Mouse (Mus musculus): ENCODE results near the gene Socs4. TPM values are rescaled to one million over a fixed set of nuclear protein-coding genes. Genes with fewer than 3 reads are reported as not detected.

Socs4 gene
- polyA plus RNA-seq, 1 experiment from 2014 or later: 4.3 TPM

GRCm38 (mm10) chr14:47265829-47266228 is 10.9 kb upstream of the Socs4 start:
- Histone ChIP-seq H3K4me2 (no peak overlapping the region), H3K27ac (no peak overlapping the region), H3K9me3 (replicated peaks) (no peaks in the 10 kb centered on the region), H3K4me1 (no peaks in the 10 kb centered on the region), H3K27me3 (replicated peaks) (no peaks in the 10 kb centered on the region), H3K4me3 (no peak overlapping the region), H3K9ac (no peak overlapping the region), H3K36me3 (peaks cover 91% of the 10 kb centered on the region)
- 90% methylated on average over 8 of the region's 8 CpGs for WGBS (ENCODE audit: insufficient replicate concordance)
- ATAC-seq: no peak

GRCm38 (mm10) chr14:47269056-47269455 is 7.7 kb upstream of the Socs4 start:
- Histone ChIP-seq H3K9ac (no peak overlapping the region), H3K9me3 (replicated peaks) (no peaks in the 10 kb centered on the region), H3K36me3 (peaks cover 94% of the 10 kb centered on the region), H3K27ac (no peak overlapping the region), H3K4me2 (no peak overlapping the region), H3K4me3 (no peak overlapping the region), H3K4me1 (peaks cover 6% of the 10 kb centered on the region; the same call in 1 of the 2 replicates), H3K27me3 (replicated peaks) (no peaks in the 10 kb centered on the region)
- WGBS (ENCODE audit: insufficient replicate concordance): 93% methylated on average over 4 of the region's 4 CpGs
- ATAC-seq: no peak

- no peak for ATAC-seq
- Histone ChIP-seq H3K27ac (no peak overlapping the region), H3K36me3 (peaks cover 94% of the 10 kb centered on the region), H3K27me3 (replicated peaks) (no peaks in the 10 kb centered on the region), H3K4me1 (peaks cover 12% of the 10 kb centered on the region), H3K9ac (no peak overlapping the region), H3K9me3 (replicated peaks) (no peaks in the 10 kb centered on the region), H3K4me3 (no peak overlapping the region), H3K4me2 (no peak overlapping the region)
- 89% methylated on average over 2 of the region's 2 CpGs for WGBS (ENCODE audit: insufficient replicate concordance)
Measured at GRCm38 (mm10) chr14:47269706-47270105, 7.0 kb upstream of the Socs4 start.

- Histone ChIP-seq H3K27me3 (replicated peaks) (no peaks in the 10 kb centered on the region), H3K9me3 (replicated peaks) (no peaks in the 10 kb centered on the region), H3K36me3 (peaks cover 59% of the 10 kb centered on the region), H3K27ac (no peak overlapping the region), H3K4me3 (no peak overlapping the region), H3K4me2 (no peak overlapping the region; the same call in 1 of the 2 replicates), H3K9ac (no peak overlapping the region), H3K4me1 (peaks cover 26% of the 10 kb centered on the region)
- 91% methylated on average over 3 of the region's 3 CpGs for WGBS (ENCODE audit: insufficient replicate concordance)
- ATAC-seq: no peak
Measured at GRCm38 (mm10) chr14:47273751-47274150, 3.0 kb upstream of the Socs4 start.

GRCm38 (mm10) chr14:47275417-47275816 is 1.3 kb upstream of the Socs4 start:
- ATAC-seq: peak; percentile 49; the same call in 1 of the 2 replicates
- peaks cover 52% of the 10 kb centered on the region for H3K36me3 ChIP-seq
- H3K9me3 ChIP-seq (replicated peaks): no peaks in the 10 kb centered on the region
- peak overlapping the region; percentile 65 for H3K4me2 ChIP-seq
- H3K27ac ChIP-seq: peak overlapping the region; percentile 99; the same call in 1 of the 2 replicates
- H3K27me3 ChIP-seq (replicated peaks): no peaks in the 10 kb centered on the region
- peaks cover 30% of the 10 kb centered on the region for H3K4me1 ChIP-seq
- peak overlapping the region; percentile 93 for H3K9ac ChIP-seq
- peak overlapping the region; percentile 88 for H3K4me3 ChIP-seq
- 13% methylated on average over 3 of the region's 3 CpGs for WGBS (ENCODE audit: insufficient replicate concordance)

- Histone ChIP-seq H3K27me3 (replicated peaks) (no peaks in the 10 kb centered on the region), H3K36me3 (peaks cover 48% of the 10 kb centered on the region), H3K4me2 (peak overlapping the region; percentile 65), H3K9ac (peak overlapping the region; percentile 93), H3K4me3 (peak overlapping the region; percentile 88), H3K27ac (peak overlapping the region; percentile 99), H3K4me1 (peaks cover 30% of the 10 kb centered on the region), H3K9me3 (replicated peaks) (no peaks in the 10 kb centered on the region)
- peak; percentile 8 for ATAC-seq
- WGBS (ENCODE audit: insufficient replicate concordance): under 1% methylated on average over 22 of the region's 22 CpGs
Measured at GRCm38 (mm10) chr14:47276036-47276603, 611 bp upstream of the Socs4 start.

- Histone ChIP-seq H3K4me1 (peaks cover 33% of the 10 kb centered on the region), H3K27me3 (replicated peaks) (no peaks in the 10 kb centered on the region), H3K36me3 (peaks cover 38% of the 10 kb centered on the region), H3K4me3 (no peak overlapping the region), H3K9me3 (replicated peaks) (no peaks in the 10 kb centered on the region), H3K27ac (no peak overlapping the region), H3K9ac (no peak overlapping the region), H3K4me2 (no peak overlapping the region)
- ATAC-seq: no peak
- 57% methylated on average over 2 of the region's 2 CpGs for WGBS (ENCODE audit: insufficient replicate concordance)
Measured at GRCm38 (mm10) chr14:47279058-47279457, 2.3 kb downstream of the Socs4 start.

GRCm38 (mm10) chr14:47281535-47281934 is 4.8 kb downstream of the Socs4 start:
- Histone ChIP-seq H3K27me3 (replicated peaks) (no peaks in the 10 kb centered on the region), H3K9me3 (replicated peaks) (no peaks in the 10 kb centered on the region), H3K36me3 (peaks cover 38% of the 10 kb centered on the region), H3K27ac (no peak overlapping the region), H3K9ac (no peak overlapping the region), H3K4me2 (no peak overlapping the region), H3K4me3 (no peak overlapping the region), H3K4me1 (peaks cover 37% of the 10 kb centered on the region)
- 84% methylated on average over 4 of the region's 4 CpGs for WGBS (ENCODE audit: insufficient replicate concordance)
- no peak for ATAC-seq

- Histone ChIP-seq H3K9ac (no peak overlapping the region), H3K27ac (no peak overlapping the region), H3K27me3 (replicated peaks) (no peaks in the 10 kb centered on the region), H3K9me3 (replicated peaks) (no peaks in the 10 kb centered on the region), H3K4me3 (no peak overlapping the region), H3K4me2 (no peak overlapping the region), H3K4me1 (peaks cover 40% of the 10 kb centered on the region), H3K36me3 (peaks cover 41% of the 10 kb centered on the region)
- 64% methylated on average over 7 of the region's 7 CpGs for WGBS (ENCODE audit: insufficient replicate concordance)
- no peak for ATAC-seq
Measured at GRCm38 (mm10) chr14:47283568-47283967, 6.8 kb downstream of the Socs4 start.

- no peak overlapping the region for H3K4me3 ChIP-seq
- H3K9ac ChIP-seq: no peak overlapping the region
- H3K27me3 ChIP-seq (replicated peaks): no peaks in the 10 kb centered on the region
- 89% methylated on average over 2 of the region's 2 CpGs for WGBS (ENCODE audit: insufficient replicate concordance)
- peak overlapping the region; percentile 62; the same call in 1 of the 2 replicates for H3K27ac ChIP-seq
- H3K4me2 ChIP-seq: no peak overlapping the region
- H3K4me1 ChIP-seq: peaks cover 37% of the 10 kb centered on the region
- H3K36me3 ChIP-seq: peaks cover 47% of the 10 kb centered on the region
- ATAC-seq: no peak
- H3K9me3 ChIP-seq (replicated peaks): no peaks in the 10 kb centered on the region
Measured at GRCm38 (mm10) chr14:47285271-47285670, 8.5 kb downstream of the Socs4 start.

- H3K27ac ChIP-seq: peak overlapping the region; percentile 45; the same call in 1 of the 2 replicates
- peak; percentile 72 for ATAC-seq
- H3K36me3 ChIP-seq: peaks cover 46% of the 10 kb centered on the region
- no peaks in the 10 kb centered on the region for H3K9me3 ChIP-seq (replicated peaks)
- H3K27me3 ChIP-seq (replicated peaks): no peaks in the 10 kb centered on the region
- peaks cover 37% of the 10 kb centered on the region for H3K4me1 ChIP-seq
- WGBS (ENCODE audit: insufficient replicate concordance): 64% methylated on average over 1 of the region's 1 CpGs
- H3K4me2 ChIP-seq: no peak overlapping the region
- no peak overlapping the region for H3K9ac ChIP-seq
- H3K4me3 ChIP-seq: no peak overlapping the region
Measured at GRCm38 (mm10) chr14:47286215-47286614, 9.5 kb downstream of the Socs4 start.

GRCm38 (mm10) chr14:47287021-47287420 is 10.3 kb downstream of the Socs4 start:
- Histone ChIP-seq H3K27ac (no peak overlapping the region), H3K4me1 (peaks cover 37% of the 10 kb centered on the region), H3K9ac (no peak overlapping the region), H3K36me3 (peaks cover 46% of the 10 kb centered on the region), H3K4me3 (no peak overlapping the region), H3K27me3 (replicated peaks) (no peaks in the 10 kb centered on the region), H3K9me3 (replicated peaks) (no peaks in the 10 kb centered on the region), H3K4me2 (0 out of 2 replicates have a peak overlapping the region, but pooled peaks have one; percentile 15)
- WGBS (ENCODE audit: insufficient replicate concordance): 63% methylated on average over 5 of the region's 5 CpGs
- ATAC-seq: no peak

- H3K36me3 ChIP-seq: peaks cover 33% of the 10 kb centered on the region
- no peaks in the 10 kb centered on the region for H3K9me3 ChIP-seq (replicated peaks)
- no peak overlapping the region for H3K27ac ChIP-seq
- no peak overlapping the region for H3K4me3 ChIP-seq
- H3K4me1 ChIP-seq: peaks cover 26% of the 10 kb centered on the region
- H3K4me2 ChIP-seq: no peak overlapping the region
- ATAC-seq: no peak
- H3K9ac ChIP-seq: no peak overlapping the region
- 81% methylated on average over 1 of the region's 1 CpGs for WGBS (ENCODE audit: insufficient replicate concordance)
- H3K27me3 ChIP-seq (replicated peaks): no peaks in the 10 kb centered on the region
Measured at GRCm38 (mm10) chr14:47291772-47292171, 15.0 kb downstream of the Socs4 start.
